Mouse (Mus musculus) kidney, postnatal 25 days (tissue): ENCODE data around the gene Lurap1.

Source experiments
- DNase-seq, 2 experiments: peaks; one replicate each; pipeline ENCODE4 v3.0.0; 2021; ENCODE audit warnings: mixed read lengths in 2 of 2

Gene Lurap1

DNA sequence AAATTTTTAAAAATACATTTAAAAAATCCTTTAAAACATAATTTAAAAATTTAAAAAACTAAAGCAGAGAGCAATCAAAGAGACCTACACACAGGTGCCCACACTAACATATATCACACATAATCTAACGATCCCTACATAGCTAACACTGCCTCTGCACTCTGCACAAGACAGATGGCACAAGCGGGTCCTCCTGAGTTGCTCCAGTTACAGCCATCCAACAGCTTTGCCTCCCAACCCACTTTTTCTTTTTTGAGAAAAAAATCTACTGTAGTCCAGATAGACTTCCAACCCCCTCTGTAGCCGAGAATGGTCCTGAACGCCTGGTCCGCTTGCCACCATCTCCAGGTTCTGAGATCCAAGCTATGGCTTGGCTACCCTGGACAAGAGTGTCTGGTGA, 45.9 kb downstream of the Lurap1 start:
- no peak for DNase-seq

DNA sequence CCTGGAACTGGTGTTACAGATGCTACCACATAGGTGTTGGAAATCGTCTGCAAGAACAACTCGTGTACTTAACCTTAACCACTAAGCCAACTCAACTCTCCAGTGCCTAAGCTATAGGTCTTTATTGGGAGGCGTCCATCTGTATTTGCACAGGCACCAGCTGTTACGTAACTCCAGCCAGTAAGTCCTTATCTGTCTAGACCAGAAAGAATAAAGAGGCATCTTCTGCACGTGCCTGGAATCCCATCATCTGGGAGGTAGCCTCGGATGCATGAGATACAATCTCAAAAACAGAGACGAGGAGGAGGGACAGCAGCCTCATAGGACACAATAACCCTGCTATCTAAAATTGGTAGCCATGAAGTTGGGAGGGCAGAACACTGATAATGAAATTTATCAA, 50.2 kb downstream of the Lurap1 start:
- no peak for DNase-seq

DNA sequence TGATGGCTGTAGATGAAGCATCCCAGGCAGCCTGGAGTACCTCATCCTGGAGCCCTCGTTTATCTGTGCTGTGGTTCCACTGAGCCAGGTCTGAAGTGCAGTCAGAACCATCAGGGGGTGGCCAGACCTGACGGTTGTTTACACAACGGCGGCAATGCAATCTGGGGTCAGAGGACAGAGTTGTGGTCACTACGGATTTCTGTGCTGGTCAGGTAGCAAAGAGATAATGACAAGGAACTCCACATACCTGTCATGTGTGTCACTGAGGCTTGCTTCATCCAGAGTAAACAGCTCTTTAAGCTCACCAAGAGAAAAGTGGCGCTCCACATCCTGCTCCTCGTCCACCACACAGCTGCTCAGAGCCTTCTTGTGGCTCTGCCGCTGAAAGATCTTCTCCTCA, 53.9 kb downstream of the Lurap1 start:
- no peak for DNase-seq

DNA sequence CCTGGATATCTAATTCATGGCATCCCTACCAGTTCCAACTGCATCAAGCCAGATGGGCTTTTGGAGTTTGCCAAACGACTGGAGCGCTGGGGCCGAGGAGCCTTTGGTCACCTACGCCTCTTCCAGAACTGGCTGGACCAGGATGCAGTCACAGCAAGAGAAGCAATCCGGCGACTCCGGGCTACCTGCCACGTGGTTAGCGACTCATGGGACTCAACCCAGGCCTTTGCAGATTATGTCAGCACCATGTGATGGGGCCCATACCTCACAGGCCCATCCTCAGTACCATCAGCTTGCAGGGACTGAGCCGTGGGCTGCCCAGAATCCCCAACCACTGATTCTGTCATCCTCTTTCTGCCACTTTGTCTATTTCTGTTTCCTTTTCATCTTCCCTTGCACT, 54.8 kb downstream of the Lurap1 start:
- DNase-seq: no peak

DNA sequence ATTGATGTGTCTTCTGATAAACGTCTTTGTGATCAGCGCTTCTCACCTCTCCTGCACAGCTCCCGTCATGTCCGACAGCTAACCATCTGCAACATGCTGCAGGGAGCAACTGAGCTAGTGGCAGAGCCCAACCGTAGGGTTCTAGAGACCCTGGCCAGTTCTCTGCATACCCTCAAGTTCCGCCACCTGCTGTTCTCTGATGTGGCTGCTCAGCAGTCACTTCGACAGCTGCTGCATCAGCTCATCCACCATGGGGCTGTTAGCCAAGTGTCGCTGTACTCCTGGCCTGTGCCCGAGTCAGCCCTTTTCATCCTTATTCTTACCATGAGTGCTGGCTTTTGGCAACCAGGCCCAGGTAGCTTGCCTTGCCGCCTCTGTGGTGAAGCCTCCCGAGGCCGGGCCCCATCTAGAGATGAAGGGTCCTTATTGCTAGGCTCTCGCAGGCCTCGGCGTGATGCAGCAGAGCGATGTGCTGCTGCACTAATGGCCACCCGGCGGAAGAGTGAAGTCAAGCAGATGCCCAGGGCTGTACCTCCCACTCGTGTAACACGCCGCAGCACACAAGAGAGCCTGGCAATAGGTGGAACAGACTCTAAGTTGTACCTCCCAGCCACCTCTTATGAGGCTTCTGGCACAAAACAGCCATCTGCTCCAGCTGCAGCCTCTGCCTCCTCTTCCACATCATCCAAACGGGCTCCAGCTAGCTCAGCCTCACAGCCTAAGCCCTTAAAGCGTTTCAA, 62.5 kb downstream of the Lurap1 start:
- DNase-seq: no peak
